Mouse (Mus musculus): ENCODE measurements around the gene Selenbp2. TPM values are rescaled to one million over a fixed set of nuclear protein-coding genes. Genes with fewer than 3 reads are reported as not detected.
"Not testable (repeated sequence)": the region's sequence is repeated elsewhere in the genome, so short reads cannot be mapped to it uniquely, and the experiment has no call there.

The Selenbp2 gene
- polyA plus RNA-seq, 1 experiment from 2014 or later = 9.3 TPM

DNA sequence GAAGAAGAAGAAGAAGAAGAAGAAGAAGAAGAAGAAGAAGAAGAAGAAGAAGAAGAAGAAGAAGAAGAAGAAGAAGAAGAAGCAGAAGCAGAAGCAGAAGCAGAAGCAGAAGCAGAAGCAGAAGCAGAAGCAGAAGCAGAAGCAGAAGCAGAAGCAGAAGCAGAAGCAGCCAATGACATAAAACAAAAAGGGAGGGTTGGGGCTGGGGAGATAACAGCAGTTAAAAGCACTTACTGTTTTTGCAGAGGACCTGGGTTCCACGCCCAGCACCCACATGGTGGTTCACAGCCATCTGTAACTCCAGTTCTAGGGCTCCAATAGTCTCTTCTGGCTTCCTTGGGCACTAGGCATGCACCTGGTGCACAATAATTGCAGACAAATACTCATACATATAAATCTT is 4.2 kb upstream of the Selenbp2 start:
- H3K27me3 ChIP-seq (ENCODE audit: control insufficient read depth, insufficient read depth, low read length); H3K9me3 ChIP-seq (replicated peaks; ENCODE audit: control insufficient read depth, low read length); ATAC-seq (ENCODE audit: insufficient read depth, low FRiP score); H3K36me3 ChIP-seq (ENCODE audit: control insufficient read depth, insufficient read depth, low read length); H3K4me1 ChIP-seq (ENCODE audit: control insufficient read depth, insufficient read depth, low read length); H3K4me3 ChIP-seq (replicated peaks; ENCODE audit: low read length); H3K4me2 ChIP-seq (ENCODE audit: low read depth, low read length); H3K9ac ChIP-seq (ENCODE audit: low read length); H3K27ac ChIP-seq (ENCODE audit: low read length): not testable (repeated sequence)
- 83% methylated on average over 1 of the region's 1 CpGs for WGBS

DNA sequence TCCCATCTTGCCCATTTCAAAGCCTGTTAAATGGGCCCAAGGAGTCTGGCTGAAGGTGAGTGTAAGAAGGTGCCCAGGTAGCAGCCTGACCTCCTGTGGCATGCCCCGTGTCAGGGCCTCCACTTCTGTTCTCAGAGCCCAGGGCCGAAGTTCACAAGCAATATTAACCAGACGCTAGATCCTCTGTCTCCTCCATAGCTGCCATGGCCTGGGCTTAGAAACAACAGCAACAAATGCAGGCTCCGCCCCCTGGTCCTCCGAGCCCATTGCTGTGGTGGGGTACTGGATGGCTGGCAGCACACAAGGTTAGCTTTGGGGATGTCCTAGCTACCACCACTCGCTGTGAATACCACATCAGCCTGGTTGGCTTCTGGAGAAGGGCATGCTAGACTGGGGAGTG is 3.2 kb upstream of the Selenbp2 start:
- ATAC-seq (ENCODE audit: insufficient read depth, low FRiP score); H3K27me3 ChIP-seq (ENCODE audit: control insufficient read depth, insufficient read depth, low read length); H3K36me3 ChIP-seq (ENCODE audit: control insufficient read depth, insufficient read depth, low read length); H3K4me3 ChIP-seq (replicated peaks; ENCODE audit: low read length); H3K4me2 ChIP-seq (ENCODE audit: low read depth, low read length); H3K9me3 ChIP-seq (replicated peaks; ENCODE audit: control insufficient read depth, low read length); H3K27ac ChIP-seq (ENCODE audit: low read length); H3K9ac ChIP-seq (ENCODE audit: low read length); H3K4me1 ChIP-seq (ENCODE audit: control insufficient read depth, insufficient read depth, low read length): not testable (repeated sequence)
- 62% methylated on average over 6 of the region's 6 CpGs for WGBS

DNA sequence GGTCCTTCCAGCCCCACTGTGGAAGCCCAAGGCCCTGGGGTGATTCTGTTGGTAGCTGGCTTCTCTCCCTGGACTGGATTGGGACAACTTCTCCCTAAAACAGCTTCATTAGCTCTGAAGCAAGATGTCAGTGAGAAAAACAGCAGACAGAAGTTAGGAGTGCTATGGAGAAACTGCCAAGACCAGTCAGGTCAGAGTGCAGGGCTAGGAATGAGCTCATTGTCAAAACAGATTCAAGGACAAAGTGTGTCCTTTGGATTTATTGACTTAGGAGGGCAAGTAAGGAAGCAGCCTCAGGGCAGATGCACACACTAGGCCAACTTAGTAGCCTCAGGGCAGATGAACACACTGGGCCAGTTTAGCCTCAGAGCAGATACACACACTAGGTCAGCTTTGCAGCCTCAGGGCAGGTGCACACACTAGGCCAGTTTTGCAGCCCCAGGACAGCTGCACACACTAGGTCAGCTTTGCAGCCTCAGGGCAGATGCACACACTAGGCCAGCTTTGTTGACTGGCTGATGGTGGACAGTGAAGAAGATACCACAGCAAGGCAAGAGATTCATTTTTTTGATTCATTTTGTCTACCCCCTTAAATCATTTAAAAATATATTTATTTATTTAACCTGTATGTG is 2.6 kb upstream of the Selenbp2 start:
- Histone ChIP-seq H3K36me3 (ENCODE audit: control insufficient read depth, insufficient read depth, low read length) (no peaks in the 10 kb centered on the region), H3K4me1 (ENCODE audit: control insufficient read depth, insufficient read depth, low read length) (0 out of 2 replicates have a peak, but pooled peaks cover 6% of the 10 kb centered on the region), H3K4me3 (replicated peaks; ENCODE audit: low read length) (no peak overlapping the region), H3K4me2 (ENCODE audit: low read depth, low read length) (no peak overlapping the region), H3K27ac (ENCODE audit: low read length) (no peak overlapping the region), H3K9ac (ENCODE audit: low read length) (no peak overlapping the region), H3K27me3 (ENCODE audit: control insufficient read depth, insufficient read depth, low read length) (no peaks in the 10 kb centered on the region), H3K9me3 (replicated peaks; ENCODE audit: control insufficient read depth, low read length) (no peaks in the 10 kb centered on the region)
- ATAC-seq (ENCODE audit: insufficient read depth, low FRiP score) = no peak

DNA sequence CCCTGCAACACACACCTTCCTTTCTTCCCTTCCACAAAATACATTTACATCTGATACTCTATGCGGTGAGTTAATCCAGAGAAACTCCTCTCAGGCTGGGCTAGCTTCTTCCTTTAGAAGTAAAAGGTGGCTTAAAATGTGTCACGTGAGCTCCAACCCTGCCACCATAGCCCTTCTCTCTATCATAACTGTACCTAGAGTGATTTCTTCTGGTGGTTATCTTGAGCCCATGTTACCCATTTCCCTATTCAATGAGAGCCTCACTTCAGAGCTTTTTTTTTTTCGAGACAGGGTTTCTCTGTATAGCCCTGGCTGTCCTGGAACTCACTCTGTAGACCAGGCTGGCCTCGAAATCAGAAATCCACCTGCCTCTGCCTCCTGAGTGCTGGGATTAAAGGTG is 1.7 kb upstream of the Selenbp2 start:
- WGBS = 85% methylated on average over 4 of the region's 4 CpGs
- not testable (repeated sequence) for ATAC-seq (ENCODE audit: insufficient read depth, low FRiP score)

DNA sequence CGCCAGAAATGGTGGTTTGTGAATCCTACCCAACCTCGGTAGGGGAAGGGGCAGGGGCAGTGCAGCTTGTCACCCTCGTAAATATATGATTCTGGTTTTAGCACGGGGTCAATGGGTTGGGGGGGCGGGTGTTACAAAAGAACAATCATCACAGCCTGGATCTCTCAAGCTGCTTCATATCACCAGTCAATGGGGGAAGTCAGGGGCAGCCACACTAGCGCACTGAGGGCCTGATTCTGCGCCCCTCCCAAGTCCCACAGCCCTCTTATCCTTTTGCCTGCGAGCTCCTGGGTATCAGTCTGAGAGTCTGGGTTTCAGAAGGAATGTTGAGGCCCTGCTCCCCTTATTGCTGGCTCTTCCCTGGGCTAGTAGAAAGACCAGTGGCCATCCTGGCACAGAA is 518 bp downstream of the Selenbp2 start:
- H3K9me3 ChIP-seq (replicated peaks; ENCODE audit: control insufficient read depth, low read length); ATAC-seq (ENCODE audit: insufficient read depth, low FRiP score); H3K36me3 ChIP-seq (ENCODE audit: control insufficient read depth, insufficient read depth, low read length); H3K4me1 ChIP-seq (ENCODE audit: control insufficient read depth, insufficient read depth, low read length); H3K27me3 ChIP-seq (ENCODE audit: control insufficient read depth, insufficient read depth, low read length); H3K4me2 ChIP-seq (ENCODE audit: low read depth, low read length); H3K9ac ChIP-seq (ENCODE audit: low read length); H3K4me3 ChIP-seq (replicated peaks; ENCODE audit: low read length): not testable (repeated sequence)
- 26% methylated on average over 5 of the region's 8 CpGs for WGBS
- peak overlapping the region; percentile 49; the same call in 1 of the 2 replicates for H3K27ac ChIP-seq (ENCODE audit: low read length)

More for the DNA sequence above, 1.7 kb upstream of the Selenbp2 start:
- not testable (repeated sequence) for H3K4me1 ChIP-seq (ENCODE audit: control insufficient read depth, insufficient read depth, low read length); H3K36me3 ChIP-seq (ENCODE audit: control insufficient read depth, insufficient read depth, low read length); H3K9me3 ChIP-seq (replicated peaks; ENCODE audit: control insufficient read depth, low read length); H3K4me3 ChIP-seq (replicated peaks; ENCODE audit: low read length); H3K27ac ChIP-seq (ENCODE audit: low read length); H3K4me2 ChIP-seq (ENCODE audit: low read depth, low read length); H3K9ac ChIP-seq (ENCODE audit: low read length); H3K27me3 ChIP-seq (ENCODE audit: control insufficient read depth, insufficient read depth, low read length)

DNA sequence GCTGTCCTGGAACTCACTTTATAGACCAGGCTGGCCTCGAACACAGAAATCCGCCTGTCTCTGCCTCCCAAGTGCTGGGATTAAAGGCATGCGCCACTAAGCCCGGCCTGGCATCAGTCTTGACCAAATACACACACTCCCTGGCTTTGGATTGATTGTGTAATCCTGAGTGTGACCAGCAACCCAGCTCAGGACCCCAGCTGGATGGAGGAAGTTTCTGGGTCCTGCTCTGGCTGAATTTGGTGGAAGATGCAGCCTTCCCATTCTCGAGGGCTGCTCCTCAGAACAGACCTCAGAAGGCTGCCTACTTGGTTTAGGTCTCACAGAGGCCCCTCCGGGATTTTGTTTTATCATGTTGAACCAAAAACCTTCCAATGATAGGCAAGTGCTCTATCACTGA is 2.2 kb downstream of the Selenbp2 start:
- H3K4me3 ChIP-seq (replicated peaks; ENCODE audit: low read length); H3K27me3 ChIP-seq (ENCODE audit: control insufficient read depth, insufficient read depth, low read length); H3K27ac ChIP-seq (ENCODE audit: low read length); H3K4me2 ChIP-seq (ENCODE audit: low read depth, low read length); H3K36me3 ChIP-seq (ENCODE audit: control insufficient read depth, insufficient read depth, low read length); H3K9me3 ChIP-seq (replicated peaks; ENCODE audit: control insufficient read depth, low read length); H3K9ac ChIP-seq (ENCODE audit: low read length); H3K4me1 ChIP-seq (ENCODE audit: control insufficient read depth, insufficient read depth, low read length); ATAC-seq (ENCODE audit: insufficient read depth, low FRiP score): not testable (repeated sequence)
- 80% methylated on average over 6 of the region's 6 CpGs for WGBS

DNA sequence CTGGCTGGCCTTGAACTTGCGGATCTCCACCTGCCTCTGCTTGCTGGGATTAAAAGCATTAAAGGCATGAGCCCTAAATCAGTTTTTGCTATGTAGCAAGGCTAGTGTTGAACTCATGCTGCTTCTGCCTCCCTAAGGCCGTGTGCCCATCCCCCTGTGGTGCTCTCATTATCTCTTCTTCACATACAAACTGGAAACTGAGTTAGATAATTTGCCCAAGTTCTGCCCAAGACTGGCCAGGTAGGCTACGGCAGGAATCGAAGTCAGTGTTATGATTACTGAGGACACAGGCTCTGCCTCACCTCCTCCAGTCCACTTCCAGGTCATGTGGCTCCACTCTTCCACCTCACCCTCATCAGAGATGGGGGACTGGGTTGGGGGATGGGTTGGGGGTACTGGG is 2.9 kb downstream of the Selenbp2 start:
- not testable (repeated sequence) for H3K27me3 ChIP-seq (ENCODE audit: control insufficient read depth, insufficient read depth, low read length); H3K4me3 ChIP-seq (replicated peaks; ENCODE audit: low read length); H3K36me3 ChIP-seq (ENCODE audit: control insufficient read depth, insufficient read depth, low read length); H3K9me3 ChIP-seq (replicated peaks; ENCODE audit: control insufficient read depth, low read length); H3K4me1 ChIP-seq (ENCODE audit: control insufficient read depth, insufficient read depth, low read length); H3K9ac ChIP-seq (ENCODE audit: low read length); H3K4me2 ChIP-seq (ENCODE audit: low read depth, low read length); H3K27ac ChIP-seq (ENCODE audit: low read length); ATAC-seq (ENCODE audit: insufficient read depth, low FRiP score)
- WGBS = 86% methylated on average over 4 of the region's 4 CpGs

DNA sequence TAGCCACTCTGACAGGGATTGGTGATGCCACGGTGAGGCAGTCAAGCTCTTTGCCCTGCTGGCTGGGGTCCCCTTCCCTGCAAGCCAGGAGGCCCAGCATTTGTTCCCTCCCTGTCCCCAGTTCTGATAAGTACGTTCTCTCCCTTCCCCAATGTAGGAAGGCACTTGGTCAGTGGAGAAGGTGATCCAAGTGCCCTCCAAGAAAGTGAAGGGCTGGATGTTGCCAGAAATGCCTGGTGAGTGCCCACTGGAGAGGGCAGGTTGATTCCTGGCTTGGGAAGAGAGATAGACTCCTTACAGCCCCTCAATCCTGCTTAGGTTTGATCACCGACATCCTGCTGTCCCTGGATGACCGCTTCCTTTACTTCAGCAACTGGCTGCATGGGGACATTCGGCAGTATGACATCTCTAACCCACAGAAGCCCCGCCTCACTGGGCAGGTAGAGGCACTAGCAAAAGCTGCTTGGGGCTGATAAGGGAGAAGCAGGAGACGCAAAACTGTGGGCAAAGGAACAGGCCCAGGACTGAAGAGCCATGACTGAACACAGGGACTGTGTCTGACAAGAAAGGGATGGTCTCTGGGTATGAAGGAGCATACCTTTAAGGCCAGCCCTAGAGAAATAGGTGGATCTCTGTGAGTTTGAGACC is 8.9 kb downstream of the Selenbp2 start:
- peak; percentile 68 for ATAC-seq (ENCODE audit: insufficient read depth, low FRiP score)
- H3K4me3 ChIP-seq (replicated peaks; ENCODE audit: low read length); H3K9me3 ChIP-seq (replicated peaks; ENCODE audit: control insufficient read depth, low read length); H3K27ac ChIP-seq (ENCODE audit: low read length); H3K4me2 ChIP-seq (ENCODE audit: low read depth, low read length); H3K36me3 ChIP-seq (ENCODE audit: control insufficient read depth, insufficient read depth, low read length); H3K9ac ChIP-seq (ENCODE audit: low read length); H3K4me1 ChIP-seq (ENCODE audit: control insufficient read depth, insufficient read depth, low read length); H3K27me3 ChIP-seq (ENCODE audit: control insufficient read depth, insufficient read depth, low read length): not testable (repeated sequence)
- 68% methylated on average over 6 of the region's 7 CpGs for WGBS

DNA sequence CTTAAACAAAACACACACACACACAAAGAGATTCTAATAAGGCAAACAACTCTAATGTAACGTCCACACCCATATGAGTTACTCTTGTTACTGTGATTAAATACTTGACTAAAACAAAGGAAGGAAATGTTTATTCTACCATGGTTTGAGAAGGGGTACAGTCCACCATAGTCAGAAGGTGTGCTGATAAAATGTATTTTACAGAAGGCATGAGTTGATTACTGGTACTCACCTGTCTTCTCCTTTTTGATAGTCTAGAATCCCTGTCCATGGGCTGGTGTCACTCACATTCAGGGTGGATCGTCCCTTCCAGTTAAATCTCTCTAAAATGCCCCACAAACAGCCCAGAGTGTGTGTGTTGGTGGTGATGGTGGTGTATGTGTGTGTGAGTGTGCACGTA is 9.5 kb downstream of the Selenbp2 start:
- ATAC-seq (ENCODE audit: insufficient read depth, low FRiP score) = 0 out of 2 replicates have a peak, but pooled peaks have one; percentile 5
- no peaks in the 10 kb centered on the region for H3K9me3 ChIP-seq (replicated peaks; ENCODE audit: control insufficient read depth, low read length)
- WGBS = 69% methylated on average over 3 of the region's 3 CpGs
- no peaks in the 10 kb centered on the region for H3K36me3 ChIP-seq (ENCODE audit: control insufficient read depth, insufficient read depth, low read length)
- H3K4me1 ChIP-seq (ENCODE audit: control insufficient read depth, insufficient read depth, low read length) = no peaks in the 10 kb centered on the region
- H3K4me3 ChIP-seq (replicated peaks; ENCODE audit: low read length) = no peak overlapping the region
- H3K9ac ChIP-seq (ENCODE audit: low read length) = no peak overlapping the region
- H3K27ac ChIP-seq (ENCODE audit: low read length) = no peak overlapping the region
- H3K4me2 ChIP-seq (ENCODE audit: low read depth, low read length) = no peak overlapping the region
- no peaks in the 10 kb centered on the region for H3K27me3 ChIP-seq (ENCODE audit: control insufficient read depth, insufficient read depth, low read length)
